Mouse (Mus musculus): ENCODE data around the gene Sox15.

Gene Sox15

DNA sequence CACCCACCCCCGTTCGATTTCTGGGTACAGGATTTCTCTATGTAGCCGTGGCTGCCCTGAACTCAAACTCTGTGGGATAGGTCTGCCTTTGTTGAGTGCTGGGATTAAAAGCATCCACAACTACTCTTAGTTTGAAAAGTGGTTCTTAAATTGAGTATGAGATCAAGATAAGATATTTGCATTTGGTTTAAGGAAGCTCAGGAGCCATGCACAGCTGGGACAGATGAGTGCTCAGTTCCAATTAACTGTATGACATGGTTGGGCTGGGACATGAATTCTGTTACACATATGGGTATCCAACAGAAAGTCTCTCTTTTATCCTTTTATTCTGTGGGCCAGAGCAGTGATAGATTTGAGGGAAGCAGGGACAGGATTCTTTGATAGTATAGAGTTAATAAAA is 19.6 kb upstream of the Sox15 start:
- DNase-seq (ENCODE audit: low read depth), result no peak

DNA sequence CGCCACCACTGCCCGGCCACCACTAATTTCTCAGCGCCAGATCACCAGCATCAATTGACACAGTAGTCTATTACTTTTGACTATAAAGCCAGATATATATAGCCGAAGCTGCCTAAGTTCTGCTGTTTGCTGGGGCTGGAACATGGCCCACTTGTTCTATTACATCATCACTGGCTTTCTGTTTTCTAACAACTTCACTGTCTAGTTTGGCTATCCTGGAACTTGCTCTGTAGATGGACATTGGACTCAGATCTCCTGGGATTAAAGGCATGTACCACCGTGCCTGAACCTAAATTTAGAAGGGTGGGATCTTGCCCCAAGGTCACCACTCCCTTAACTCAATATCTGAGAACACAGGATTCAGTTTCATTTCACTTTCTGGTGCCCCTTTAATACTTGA is 9.3 kb upstream of the Sox15 start:
- no peak for DNase-seq (ENCODE audit: low read depth)

DNA sequence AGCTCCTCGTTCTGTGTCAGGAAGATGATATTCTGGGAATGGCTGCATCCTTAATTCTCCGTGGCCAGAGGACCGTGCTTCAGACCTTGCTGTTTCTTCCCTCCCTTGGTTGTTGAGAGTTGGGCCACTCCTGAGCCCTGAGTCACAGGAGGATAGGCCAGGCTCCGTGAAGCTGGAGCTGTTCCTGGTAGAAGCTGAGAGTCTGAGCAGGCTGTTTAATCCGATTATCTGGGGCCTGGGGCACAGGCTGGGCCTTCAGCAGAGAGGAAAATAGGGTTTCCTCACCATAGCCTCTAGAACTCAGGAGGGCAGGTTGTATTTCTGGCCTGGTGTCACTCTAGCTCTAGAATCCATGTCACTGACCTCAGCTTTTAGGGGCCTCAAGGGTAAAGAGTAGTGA is 1.7 kb upstream of the Sox15 start:
- no peak for DNase-seq (ENCODE audit: low read depth)

DNA sequence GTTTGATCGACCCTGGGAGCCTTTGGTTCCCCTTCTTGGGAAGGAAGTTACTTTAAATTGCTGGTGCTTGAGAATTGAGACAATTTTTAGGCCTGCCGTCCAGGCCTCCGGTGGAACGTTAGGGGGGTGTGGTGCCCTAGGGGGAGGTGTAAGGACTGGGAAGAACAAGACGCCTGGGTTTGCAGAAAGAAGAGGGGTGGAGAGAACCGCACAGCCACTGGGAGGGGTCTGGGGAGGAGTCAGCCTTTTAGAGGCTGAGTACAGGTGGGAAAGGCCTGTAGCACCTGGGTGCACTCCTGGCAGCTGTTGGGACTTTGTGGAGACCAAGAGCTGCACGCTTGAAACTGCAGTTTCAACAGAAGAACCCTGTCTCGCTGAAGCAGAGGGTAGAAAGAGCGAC is 354 bp upstream of the Sox15 start:
- DNase-seq (ENCODE audit: low read depth), result no peak

DNA sequence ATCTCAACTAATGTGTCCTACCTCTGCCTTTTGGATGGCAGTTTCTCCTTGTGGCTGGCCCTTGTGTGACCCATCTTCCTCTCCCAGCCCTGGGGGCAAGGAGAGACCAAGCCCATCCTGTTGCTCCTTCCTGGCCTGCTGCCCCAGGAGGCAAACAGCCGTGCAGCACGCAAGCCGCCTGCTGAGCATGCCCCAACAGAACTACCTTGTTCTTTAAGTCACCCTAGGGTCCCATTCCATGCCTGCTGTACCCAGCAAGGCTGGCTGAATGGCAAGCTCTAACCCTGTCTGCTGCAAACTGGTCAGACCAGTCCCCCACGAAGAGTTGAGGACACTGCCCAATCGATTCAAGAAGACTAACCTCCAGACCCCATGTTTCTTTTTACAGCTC is 946 bp downstream of the Sox15 start:
- no peak for DNase-seq (ENCODE audit: low read depth)

DNA sequence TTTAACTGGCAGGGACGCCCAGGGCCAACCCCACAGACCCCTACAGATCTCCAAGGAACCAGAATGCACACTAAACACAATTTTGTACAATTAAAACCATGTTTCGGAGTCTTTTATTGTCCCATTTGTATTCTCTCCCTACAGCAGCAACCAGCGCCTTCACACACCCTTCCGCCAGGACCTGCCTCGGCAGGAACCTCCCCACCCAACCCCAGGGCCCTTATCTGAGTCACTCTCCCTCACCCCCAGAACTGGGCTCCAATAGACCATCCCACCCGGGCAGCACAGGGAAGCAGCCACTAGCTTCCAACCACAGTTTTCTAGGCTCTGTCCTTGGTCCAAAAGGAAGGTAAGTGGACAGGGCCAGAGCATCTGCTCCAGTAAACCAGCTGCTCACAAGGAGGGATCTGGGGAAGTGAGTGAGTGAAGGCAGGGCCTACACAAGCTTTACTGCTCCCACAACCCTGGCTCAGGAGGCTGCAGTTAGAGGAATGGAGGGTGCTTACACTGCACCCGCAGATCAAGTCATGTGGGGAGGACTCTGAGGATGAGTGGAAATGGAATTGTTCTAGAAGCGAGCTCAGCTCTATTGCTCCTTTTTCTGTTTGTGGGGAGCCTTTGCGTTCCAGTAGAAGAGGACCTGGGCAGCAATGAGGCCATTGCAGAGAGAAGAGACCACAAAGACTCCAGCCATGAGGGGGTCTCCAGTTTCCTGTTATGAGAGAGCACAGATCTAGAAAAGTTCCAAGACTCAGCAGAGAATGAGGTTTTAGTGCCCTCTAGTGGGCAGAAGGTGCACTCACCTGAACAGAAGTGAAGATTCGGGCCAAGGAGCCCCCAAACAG is 1.7 kb downstream of the Sox15 start:
- peak; percentile 80 for DNase-seq (ENCODE audit: low read depth)

DNA sequence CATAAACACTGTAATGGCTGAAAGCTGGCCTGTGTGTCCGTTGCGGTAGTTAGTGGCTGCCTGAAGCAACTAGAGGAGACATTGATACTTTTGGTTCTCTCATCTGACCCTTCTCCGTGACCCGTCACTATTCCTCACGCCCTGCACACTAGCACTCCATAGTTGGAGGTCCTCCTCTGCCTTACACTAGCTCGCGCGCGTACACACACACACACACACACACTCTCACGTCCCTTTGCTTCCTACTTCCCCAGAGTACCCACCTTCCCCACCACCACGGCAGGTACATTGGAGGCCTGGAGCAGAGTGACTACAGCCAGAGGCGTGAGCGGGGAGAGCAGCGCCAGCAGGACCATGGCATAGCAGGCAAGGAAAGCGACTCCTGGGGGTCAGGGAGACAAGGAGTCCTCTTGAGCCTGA is 2.4 kb downstream of the Sox15 start:
- no peak for DNase-seq (ENCODE audit: low read depth)

DNA sequence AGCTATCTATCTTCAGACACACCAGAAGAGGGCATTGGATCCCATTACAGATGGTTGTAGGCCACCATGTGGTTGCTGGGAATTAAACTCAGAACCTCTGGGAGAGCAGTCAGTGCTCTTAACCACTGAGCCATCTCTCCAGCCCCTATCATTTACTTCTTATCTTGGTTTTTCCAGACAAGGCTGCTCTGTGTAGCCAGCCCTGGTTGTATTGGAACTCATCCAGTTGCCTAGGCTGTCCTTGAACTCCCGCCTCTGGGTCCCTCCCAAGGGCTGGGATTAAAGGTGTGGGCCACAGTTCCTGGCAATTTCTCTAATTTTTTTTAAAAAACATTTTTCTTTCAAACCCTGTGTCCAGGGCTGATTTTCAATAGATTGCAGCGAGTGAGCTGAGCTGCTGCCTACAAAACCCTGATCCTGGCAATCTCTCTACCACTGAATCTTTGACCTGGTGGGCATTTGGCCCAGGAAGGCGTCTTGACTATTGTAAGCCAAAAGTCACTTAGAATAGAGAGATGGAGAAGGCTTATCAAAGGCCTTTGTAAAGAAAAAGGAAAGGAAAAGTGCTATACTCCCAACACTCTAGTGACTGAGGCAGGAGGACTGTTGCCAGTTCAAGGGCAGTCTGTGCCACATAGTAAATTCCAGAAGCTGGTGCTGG is 6.2 kb downstream of the Sox15 start:
- peak; percentile 58 for DNase-seq (ENCODE audit: low read depth)

DNA sequence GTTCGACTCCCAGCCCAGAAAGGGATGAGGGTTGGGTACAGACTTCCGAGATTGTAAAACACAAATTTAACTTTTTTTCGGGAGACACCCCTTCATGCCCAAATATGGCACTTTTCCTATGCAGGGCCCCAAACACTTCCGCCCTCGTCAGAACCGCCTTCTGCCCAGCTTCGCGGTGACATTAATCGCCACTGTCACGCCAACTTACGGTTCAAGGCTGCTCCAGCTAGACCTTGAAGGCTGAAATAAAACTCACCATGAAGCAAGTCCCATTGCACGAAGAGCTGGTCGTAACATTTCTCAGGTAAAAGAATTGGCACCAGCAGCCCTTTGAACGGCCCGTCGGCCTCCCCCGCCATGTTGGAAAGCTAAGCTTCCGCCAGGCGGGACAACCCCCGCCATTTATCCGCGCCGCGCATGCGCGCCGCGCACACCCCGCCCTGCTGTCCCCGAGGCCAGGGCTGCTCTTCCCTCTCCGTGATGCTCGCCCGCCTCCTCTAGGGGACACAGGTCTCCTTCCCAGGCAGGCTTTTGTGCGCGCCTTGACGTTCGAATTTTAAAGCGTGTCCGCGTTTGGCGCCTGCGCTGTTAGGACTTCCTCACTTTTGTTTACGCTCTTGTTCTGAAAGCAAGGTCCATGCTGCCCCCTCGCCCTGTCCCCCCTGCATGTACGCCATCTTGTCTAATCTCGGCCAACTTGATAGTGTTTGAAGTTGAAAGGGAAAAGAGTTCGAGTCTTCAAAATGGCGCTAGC is 7.3 kb downstream of the Sox15 start, which contains the start of gene Mpdu1:
Mpdu1 (minus strand) TSS at position 430 of the 754 bp plus-strand sequence.
- DNase-seq (ENCODE audit: low read depth), result peak; percentile 98

DNA sequence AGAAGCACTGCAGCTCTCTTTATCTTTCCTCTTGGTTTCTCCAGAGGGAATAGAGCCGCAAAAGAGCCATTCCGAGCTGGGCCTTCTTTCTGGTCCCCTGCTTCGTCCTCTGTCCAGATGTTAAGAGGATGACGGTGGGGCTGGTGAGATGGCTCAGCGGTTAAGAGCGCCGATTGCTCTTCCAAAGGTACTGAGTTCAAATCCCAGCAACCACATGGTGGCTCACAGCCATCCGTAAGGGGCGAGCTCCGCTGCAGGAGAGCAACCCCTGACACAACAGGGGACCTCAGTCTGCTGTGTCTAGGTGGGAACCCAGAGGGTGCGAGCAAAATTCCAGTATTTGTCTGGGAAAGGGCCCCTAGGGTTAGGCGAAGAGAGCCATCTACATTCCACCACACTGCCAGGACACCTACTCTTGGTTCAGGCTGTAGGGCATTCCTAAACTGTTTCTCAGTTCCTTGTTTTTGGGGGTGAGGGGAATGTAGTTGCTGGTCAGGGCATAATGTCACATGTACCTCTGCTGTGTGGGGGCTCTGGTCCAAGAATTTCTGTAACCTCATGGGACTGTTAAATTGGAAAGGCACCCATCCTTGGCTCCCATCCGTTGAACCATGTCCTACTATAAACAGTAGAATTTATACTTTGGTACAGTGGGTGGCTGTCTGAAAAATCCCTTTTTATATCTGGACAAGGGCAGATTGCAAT is 8.0 kb downstream of the Sox15 start:
- no peak for DNase-seq (ENCODE audit: low read depth)

DNA sequence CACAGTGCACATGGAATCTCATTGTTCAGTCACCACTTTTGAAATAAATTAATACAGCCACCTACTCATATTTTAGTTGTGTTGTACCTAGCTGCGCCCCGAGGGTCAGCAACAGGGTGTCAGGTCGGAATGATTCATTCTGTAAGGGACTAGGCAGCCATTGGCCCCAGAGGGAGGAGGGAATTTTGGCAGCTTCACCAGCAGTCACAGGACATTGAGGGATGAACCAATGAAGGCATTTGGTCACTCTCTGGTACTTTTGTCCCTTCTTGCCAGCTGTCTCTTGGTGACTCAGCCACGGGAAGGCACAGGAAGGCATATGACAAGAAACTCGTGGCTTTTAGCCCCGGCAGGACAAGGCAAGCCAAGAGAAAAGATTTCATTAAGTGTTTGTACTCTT is 8.7 kb downstream of the Sox15 start:
- no peak for DNase-seq (ENCODE audit: low read depth)

DNA sequence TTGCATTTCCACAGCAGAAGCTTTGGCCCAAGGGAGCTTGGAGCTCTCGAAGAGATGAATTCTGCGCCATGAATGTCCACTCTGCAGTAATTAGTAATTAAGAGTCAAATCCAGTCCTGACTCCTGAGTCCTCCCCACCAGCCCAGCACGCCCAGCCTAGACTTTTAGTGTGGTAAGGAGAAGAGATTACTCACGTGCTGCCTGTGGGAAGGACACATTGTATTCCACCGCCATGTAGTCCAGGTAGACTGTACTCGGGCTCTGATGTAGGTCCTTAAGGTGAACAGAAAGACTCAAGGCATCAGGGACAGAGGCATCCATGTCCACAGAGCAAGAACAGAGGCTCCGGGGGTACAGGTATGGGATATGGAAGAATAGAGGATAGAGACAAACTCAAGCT is 9.7 kb downstream of the Sox15 start:
- no peak for DNase-seq (ENCODE audit: low read depth)

DNA sequence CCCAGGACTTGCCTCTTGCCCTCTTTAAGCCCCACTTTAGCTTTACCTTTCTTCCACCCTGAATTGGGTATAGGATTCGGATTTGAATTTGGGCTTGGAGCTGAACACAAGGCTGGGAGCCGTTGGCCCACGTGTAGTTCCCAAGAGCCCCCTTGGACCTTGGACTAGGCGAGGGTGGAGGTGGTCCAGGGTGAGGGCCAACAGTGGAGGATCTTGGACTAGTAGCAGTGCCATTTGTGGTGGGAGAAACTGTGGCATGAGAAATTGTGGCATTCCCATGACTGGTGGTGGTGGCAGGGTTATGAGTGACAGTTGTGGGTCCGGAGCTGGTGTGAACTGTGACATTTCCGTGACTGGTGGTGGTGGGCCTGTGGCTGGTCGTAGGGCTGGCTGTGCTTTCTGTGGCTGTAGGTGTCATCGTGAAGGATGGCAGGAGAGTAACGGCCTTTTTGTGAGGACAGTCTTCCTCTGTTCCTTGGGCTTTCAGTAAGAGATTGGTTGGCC is 10.4 kb downstream of the Sox15 start:
- no peak for DNase-seq (ENCODE audit: low read depth)

DNA sequence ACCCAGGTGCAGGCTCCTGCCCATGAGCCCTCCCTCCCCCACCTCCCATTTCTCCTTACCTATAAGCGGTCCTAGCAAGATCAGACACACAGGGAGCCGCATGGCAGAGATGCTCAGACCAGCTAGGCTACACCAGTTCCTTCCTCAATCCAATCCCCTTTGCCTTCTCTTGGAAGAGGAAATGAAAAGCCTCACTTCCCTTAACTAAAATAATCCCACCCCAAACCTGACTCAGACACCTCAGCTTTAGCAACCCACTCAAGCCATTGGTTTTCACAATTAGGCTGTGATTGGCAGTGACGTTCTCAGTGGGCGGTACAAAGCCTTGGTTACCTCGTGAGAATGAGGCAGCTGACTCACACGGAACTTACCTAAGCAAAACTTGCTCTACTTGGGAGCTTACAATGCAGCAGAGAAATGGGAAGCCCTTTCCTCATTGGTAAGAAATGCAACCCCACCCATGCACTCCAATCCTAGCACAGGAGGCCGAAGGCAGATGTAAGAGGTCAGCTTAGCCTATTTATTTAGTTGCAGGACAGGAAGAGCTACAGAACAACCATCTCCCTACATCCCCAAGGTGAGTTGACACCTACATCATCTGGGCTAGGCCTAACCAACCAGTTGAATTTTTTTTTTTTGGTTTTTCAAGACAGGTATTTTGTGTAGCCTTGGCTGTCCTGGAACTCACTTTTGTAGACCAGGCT is 11.0 kb downstream of the Sox15 start, which contains the start of gene Cd68:
Cd68 (minus strand) TSS at position 193 of the 704 bp plus-strand sequence.
- DNase-seq (ENCODE audit: low read depth), result peak; percentile 85

DNA sequence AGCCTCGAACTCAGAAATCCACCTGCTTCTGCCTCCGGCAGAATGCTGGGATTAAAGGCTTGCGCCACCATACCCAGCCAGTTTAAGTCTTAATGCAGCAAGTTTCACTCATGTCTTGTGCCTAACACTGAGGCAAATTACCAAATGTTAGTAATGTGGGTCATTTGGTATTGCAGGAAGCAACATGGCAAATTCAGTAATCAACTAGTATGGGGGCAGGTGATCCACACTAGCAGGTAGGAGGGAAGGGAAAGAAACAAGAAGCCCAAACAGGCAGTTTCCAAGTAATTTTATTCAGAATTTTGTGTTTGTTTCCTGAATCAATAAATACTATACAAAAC is 11.5 kb downstream of the Sox15 start:
- DNase-seq (ENCODE audit: low read depth), result no peak

DNA sequence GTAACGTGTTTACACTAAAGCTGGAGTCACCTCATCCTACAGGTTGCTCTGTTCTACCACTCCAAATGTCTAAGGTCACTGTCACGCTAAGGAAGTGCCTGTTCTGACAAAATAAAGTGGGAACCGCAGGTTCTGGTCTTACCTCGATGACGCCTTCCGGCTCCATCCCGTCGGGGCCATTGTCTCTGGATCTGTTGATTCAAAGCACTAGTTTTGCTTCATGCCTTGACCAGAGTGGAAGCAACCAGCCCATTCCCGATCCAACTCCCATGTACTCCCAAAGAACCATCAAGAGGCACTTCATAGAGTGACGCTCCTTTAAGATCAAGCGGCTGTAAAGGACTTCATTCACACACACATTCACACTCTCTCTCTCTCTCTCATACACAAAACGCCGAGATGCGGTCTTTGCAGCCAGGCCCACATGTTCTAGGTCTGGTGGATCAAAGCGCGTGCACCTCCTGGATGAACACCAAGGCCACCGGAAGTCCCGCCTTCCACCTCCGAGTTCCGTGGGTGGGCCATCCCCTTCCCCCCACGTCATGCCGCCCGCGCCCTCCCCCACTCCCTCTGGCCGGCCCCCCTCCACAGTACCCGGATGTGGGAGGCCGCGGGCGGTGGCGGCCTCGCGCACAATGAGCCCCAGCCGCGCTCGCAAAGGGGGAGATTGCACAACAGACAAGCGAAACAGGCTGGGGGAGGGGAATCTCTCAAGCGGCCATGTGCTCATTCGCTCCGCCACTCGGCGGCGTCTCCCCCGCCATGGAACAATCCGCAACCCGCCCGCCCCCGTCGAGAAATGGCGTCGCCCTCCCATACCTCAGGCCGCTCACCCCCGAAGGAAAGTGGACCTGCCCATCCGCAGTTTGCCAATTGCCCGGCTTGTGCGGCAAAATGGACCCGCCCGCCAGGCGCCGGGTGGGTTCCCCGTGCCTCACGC is 15.9 kb downstream of the Sox15 start:
- DNase-seq (ENCODE audit: low read depth), result peak; percentile 99

DNA sequence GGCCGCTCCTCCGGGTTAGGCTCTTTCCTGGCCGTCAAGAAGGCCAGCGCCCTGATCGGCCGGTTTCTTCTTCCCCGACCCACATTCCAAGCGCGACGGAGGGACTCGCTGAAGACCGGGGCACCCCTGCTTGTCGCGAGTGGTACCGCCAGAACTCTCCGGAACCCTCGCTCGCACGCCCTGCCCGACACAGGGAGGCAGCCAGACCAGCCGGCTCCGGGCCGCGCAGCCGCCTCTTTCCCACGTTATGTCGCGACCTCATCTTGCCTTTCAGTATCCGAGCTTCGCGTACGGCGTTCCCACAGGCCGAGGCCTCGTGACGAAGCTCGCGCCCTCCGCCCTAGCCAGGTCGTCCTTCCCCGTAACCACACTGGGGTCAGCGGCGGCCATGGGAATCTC is 16.6 kb downstream of the Sox15 start:
- DNase-seq (ENCODE audit: low read depth), result no peak

DNA sequence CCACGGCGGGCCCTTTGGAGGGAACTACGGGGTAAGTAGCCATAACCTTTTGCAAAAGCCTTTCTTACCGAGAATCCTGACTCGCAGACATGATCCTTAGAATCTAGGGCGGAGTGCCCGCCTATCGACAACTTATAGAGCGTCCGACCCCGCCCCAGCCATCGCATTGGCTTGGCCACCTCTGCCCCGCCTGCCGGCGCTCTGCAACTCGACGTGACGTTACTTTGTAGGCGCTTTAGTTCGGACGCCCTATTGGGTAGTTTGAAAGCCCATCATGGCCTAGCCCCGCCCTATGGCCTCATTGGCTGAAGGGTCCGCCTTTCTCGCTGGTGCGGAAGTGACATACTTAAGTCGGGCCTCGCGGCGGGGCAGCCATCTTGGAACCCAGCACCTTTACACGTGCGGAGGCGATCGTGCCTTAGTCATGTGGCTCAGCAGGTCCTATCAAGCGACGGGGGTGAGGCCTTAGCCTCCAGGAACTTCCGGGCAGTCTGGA is 17.1 kb downstream of the Sox15 start, which contains the start of gene Eif4a1:
Eif4a1 (minus strand) TSS at position 213 of the 496 bp plus-strand sequence.
- peak; percentile 100 for DNase-seq (ENCODE audit: low read depth)

DNA sequence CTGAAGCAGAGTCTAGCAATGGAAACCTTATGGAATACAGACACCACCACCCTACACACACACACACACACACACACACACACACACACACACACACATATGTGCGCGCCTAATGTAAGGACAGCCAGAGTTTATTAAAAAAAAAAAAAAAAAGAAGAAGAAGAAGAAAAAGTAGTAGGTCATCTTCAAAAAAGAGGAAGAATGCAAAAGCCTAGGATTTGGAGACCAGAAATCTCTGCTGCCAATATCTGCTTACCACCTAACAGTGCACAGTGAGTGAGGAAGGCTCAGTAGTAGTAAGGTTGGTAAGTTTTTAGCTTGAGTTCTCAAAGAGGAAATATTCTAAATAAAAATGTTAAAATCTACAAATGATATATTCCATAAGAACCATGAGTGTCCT is 24.0 kb downstream of the Sox15 start:
- no peak for DNase-seq (ENCODE audit: low read depth)
